Mouse (Mus musculus) intestine, postnatal 0 days (tissue): Measurements from ENCODE around the gene Med12l. TPM values are rescaled to one million over a fixed set of nuclear protein-coding genes. Genes with fewer than 3 reads are reported as not detected.
A peak's percentile ranks its signal among the peaks of the same experiment; 100 is the strongest.

Experiments
- ATAC-seq: fragments of 200-750 bp; cut with Nextera tagmentation; 2 replicates; pipeline ENCODE4 v1.8.0; 2017; ENCODE audit warnings: mild to moderate bottlenecking, moderate TSS enrichment, moderate library complexity
- H3K27ac ChIP-seq: fragments of 300-500 bp; sonication (generic); 2 replicates; pipeline ENCODE4 v1.5.1; 2014; ENCODE audit warnings: mild to moderate bottlenecking, low read depth, low read length, moderate library complexity
- H3K27me3 ChIP-seq: fragments of 300-500 bp; sonication (generic); replicated peaks from 2 replicates; pipeline ENCODE4 v1.6.1; 2014; ENCODE audit warnings: low read length, mixed read lengths; ENCODE audit not compliant: control insufficient read depth, insufficient read depth
- H3K36me3 ChIP-seq: fragments of 300-500 bp; sonication (generic); 2 replicates; pipeline ENCODE4 v1.6.1; 2014; ENCODE audit warnings: mild to moderate bottlenecking, moderate library complexity; ENCODE audit not compliant: control insufficient read depth, insufficient read depth
- H3K4me1 ChIP-seq: fragments of 300-500 bp; sonication (generic); replicated peaks from 2 replicates; pipeline ENCODE4 v1.6.1; 2014; ENCODE audit warnings: antibody characterized with exemption, low read length, mixed read lengths; ENCODE audit not compliant: control insufficient read depth, insufficient read depth
- H3K4me2 ChIP-seq: fragments of 300-500 bp; sonication (generic); replicated peaks from 2 replicates; pipeline ENCODE4 v1.6.1; 2014; ENCODE audit warnings: low read depth, mild to moderate bottlenecking, moderate library complexity
- H3K4me3 ChIP-seq: fragments of 300-500 bp; sonication (generic); 2 replicates; pipeline ENCODE4 v1.5.1; 2014; ENCODE audit warnings: low read depth, low read length
- H3K9ac ChIP-seq: fragments of 300-500 bp; sonication (generic); 2 replicates; pipeline ENCODE4 v1.6.1; 2014; ENCODE audit warnings: mild to moderate bottlenecking, low read depth, low read length
- H3K9me3 ChIP-seq: fragments of 300-500 bp; sonication (generic); 2 replicates; pipeline ENCODE4 v1.6.1; 2016; ENCODE audit warnings: mixed run types; ENCODE audit not compliant: control insufficient read depth
- CTCF ChIP-seq: sonication (generic); IDR thresholded peaks from 2 replicates; pipeline ENCODE4 v1.5.1; 2016; ENCODE audit warnings: low read depth, mild to moderate bottlenecking, control low read depth, antibody characterized with exemption, moderate library complexity
- WGBS: fragments of 180-500 bp; shearing (Covaris S2); extraction: QIAGEN DNeasy Blood & Tissue Kit; methylation state at CpG from one replicate; pipeline ENCODE4 v1.1.7; 2014; 5-methylcytosine and 5-hydroxymethylcytosine counted together
- polyA plus RNA-seq: library from polyadenylated mRNA; unstranded; fragments of >200 nt; fragmentation: Nextera tagmentation; extraction: Ambion mirVana; gene quantifications from 2 replicates; pipeline ENCODE4 v1.2.1, GENCODE M21; 2015

Med12l gene
- polyA plus RNA-seq, 1 experiment from 2014 or later = 0.42 TPM

- no peaks in the 10 kb centered on the region for H3K27me3 ChIP-seq
- no peak for TF ChIP-seq CTCF
- ATAC-seq = no peak
- H3K9me3 ChIP-seq = no peaks in the 10 kb centered on the region
- H3K36me3 ChIP-seq = no peaks in the 10 kb centered on the region
- WGBS = 64% methylated on average over 3 of the region's 3 CpGs
- peak overlapping the region; percentile 24; the same call in 1 of the 2 replicates for H3K4me2 ChIP-seq
- H3K4me3 ChIP-seq = no peak overlapping the region
- H3K27ac ChIP-seq = no peak overlapping the region
- no peaks in the 10 kb centered on the region for H3K4me1 ChIP-seq
- H3K9ac ChIP-seq = no peak overlapping the region; the same call in 1 of the 2 replicates
Measured at GRCm38 (mm10) chr3:59129547-59129946, 123.9 kb downstream of the Med12l start.

GRCm38 (mm10) chr3:59130431-59130830 is 124.8 kb downstream of the Med12l start:
- ATAC-seq = no peak
- Histone ChIP-seq H3K4me3 (peak overlapping the region; percentile 24), H3K9ac (no peak overlapping the region), H3K36me3 (no peaks in the 10 kb centered on the region), H3K4me1 (no peaks in the 10 kb centered on the region), H3K4me2 (peak overlapping the region; percentile 14), H3K27me3 (no peaks in the 10 kb centered on the region), H3K27ac (peak overlapping the region; percentile 50), H3K9me3 (no peaks in the 10 kb centered on the region)
- no peak for TF ChIP-seq CTCF
- 44% methylated on average over 8 of the region's 8 CpGs for WGBS

- Histone ChIP-seq H3K4me1 (no peaks in the 10 kb centered on the region), H3K4me2 (peak overlapping the region; percentile 14; the same call in 1 of the 2 replicates), H3K9ac (no peak overlapping the region), H3K9me3 (no peaks in the 10 kb centered on the region), H3K27me3 (no peaks in the 10 kb centered on the region), H3K27ac (no peak overlapping the region), H3K4me3 (peak overlapping the region; percentile 24; the same call in 1 of the 2 replicates), H3K36me3 (no peaks in the 10 kb centered on the region)
- WGBS = 58% methylated on average over 4 of the region's 4 CpGs
- ATAC-seq = peak; percentile 22; the same call in 1 of the 2 replicates
- no peak for TF ChIP-seq CTCF
Measured at GRCm38 (mm10) chr3:59131081-59131480, 125.5 kb downstream of the Med12l start.

GRCm38 (mm10) chr3:59131966-59132365 is 126.3 kb downstream of the Med12l start:
- Histone ChIP-seq H3K4me2 (no peak overlapping the region), H3K4me1 (no peaks in the 10 kb centered on the region), H3K4me3 (no peak overlapping the region), H3K9me3 (no peaks in the 10 kb centered on the region), H3K27me3 (no peaks in the 10 kb centered on the region), H3K27ac (no peak overlapping the region), H3K36me3 (no peaks in the 10 kb centered on the region), H3K9ac (no peak overlapping the region)
- no peak for ATAC-seq
- no peak for TF ChIP-seq CTCF
- 89% methylated on average over 4 of the region's 4 CpGs for WGBS

GRCm38 (mm10) chr3:59133189-59133588 is 127.6 kb downstream of the Med12l start:
- no peak overlapping the region for H3K4me2 ChIP-seq
- TF ChIP-seq CTCF = no peak
- 65% methylated on average over 5 of the region's 5 CpGs for WGBS
- no peak overlapping the region for H3K9ac ChIP-seq
- no peak overlapping the region for H3K27ac ChIP-seq
- no peaks in the 10 kb centered on the region for H3K36me3 ChIP-seq
- H3K4me1 ChIP-seq = no peaks in the 10 kb centered on the region
- no peak overlapping the region for H3K4me3 ChIP-seq
- no peaks in the 10 kb centered on the region for H3K27me3 ChIP-seq
- H3K9me3 ChIP-seq = no peaks in the 10 kb centered on the region
- no peak for ATAC-seq

- TF ChIP-seq CTCF = no peak
- 69% methylated on average over 5 of the region's 5 CpGs for WGBS
- H3K27me3 ChIP-seq = no peaks in the 10 kb centered on the region
- ATAC-seq = no peak
- H3K4me3 ChIP-seq = no peak overlapping the region
- no peak overlapping the region for H3K9ac ChIP-seq
- no peak overlapping the region for H3K27ac ChIP-seq
- H3K9me3 ChIP-seq = no peaks in the 10 kb centered on the region
- H3K36me3 ChIP-seq = no peaks in the 10 kb centered on the region
- H3K4me1 ChIP-seq = no peaks in the 10 kb centered on the region
- no peak overlapping the region for H3K4me2 ChIP-seq
Measured at GRCm38 (mm10) chr3:59135911-59136653, 130.5 kb downstream of the Med12l start.
